Mouse (Mus musculus) CD4-positive, CD25-positive, alpha-beta regulatory T cell, adult 2 months (primary cell): Measurements from ENCODE around the gene Fbxo27.
A peak's percentile ranks its signal among the peaks of the same experiment; 100 is the strongest.

Experiments used
- DNase-seq: peaks from one replicate; pipeline ENCODE4 v3.0.0-alpha.2; 2012; ENCODE audit warnings: low read depth, low spot score

Gene Fbxo27

GRCm38 (mm10) chr7:28702601-28703143 is 10.0 kb downstream of the Fbxo27 start:
- peak; percentile 46 for DNase-seq

GRCm38 (mm10) chr7:28709454-28709853 is 16.8 kb downstream of the Fbxo27 start:
- no peak for DNase-seq

DNA sequence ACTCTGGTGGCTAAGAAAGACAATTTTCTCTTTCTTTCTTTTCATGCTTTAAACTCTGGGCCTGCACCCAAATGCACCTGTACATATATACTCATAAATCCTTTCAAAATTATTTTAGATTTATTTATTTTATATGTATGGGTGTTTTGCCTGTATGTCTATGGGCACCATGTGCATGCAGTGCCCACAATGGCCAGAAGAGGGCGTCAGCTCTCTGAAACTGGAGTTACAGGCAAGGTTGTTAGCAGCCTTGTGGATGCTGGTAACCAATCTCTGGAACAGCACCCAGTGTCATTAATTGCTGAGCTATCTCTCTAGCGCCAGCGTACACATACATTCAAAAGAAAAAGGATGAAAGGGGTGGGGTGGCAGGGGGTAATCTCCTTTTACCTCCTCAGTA is 18.3 kb downstream of the Fbxo27 start:
- DNase-seq, result peak; percentile 44

DNA sequence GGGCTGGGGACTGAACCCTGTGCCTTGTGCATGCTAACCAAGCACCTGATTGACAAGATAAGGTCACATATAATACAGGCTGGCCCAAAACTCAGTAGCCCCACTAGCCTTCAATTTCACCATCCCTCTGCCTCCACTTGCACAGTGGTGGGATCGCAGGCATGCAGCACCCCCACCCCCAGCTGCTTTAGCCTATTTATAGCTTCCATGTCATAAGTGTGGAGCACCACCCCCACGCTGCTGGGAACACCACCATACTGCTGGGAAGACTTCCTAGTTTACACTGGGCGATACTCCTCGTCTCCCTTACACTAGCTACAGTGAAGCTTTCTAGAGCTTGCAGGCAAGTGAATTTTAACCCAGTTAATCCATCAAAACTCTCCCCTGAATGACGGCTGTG is 22.0 kb downstream of the Fbxo27 start:
- no peak for DNase-seq

DNA sequence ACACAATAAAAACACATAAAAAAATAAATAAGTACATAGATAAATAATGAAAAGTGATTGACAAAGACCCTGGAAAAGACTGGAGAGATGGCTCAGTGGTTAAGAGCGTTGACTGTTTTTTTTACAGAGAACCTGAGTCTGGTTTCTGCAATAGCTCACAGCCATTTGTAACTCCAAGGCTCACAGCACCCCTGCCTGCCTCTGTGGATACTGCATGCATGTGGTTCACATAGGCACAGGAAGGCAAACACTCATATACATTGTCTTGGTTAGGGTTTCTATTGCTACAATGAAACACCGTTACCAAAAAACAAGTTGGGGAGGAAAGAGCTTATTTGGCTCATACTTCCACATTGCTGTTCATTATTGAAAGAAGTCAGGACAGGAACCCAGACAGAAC is 22.9 kb downstream of the Fbxo27 start:
- DNase-seq, result peak; percentile 49

DNA sequence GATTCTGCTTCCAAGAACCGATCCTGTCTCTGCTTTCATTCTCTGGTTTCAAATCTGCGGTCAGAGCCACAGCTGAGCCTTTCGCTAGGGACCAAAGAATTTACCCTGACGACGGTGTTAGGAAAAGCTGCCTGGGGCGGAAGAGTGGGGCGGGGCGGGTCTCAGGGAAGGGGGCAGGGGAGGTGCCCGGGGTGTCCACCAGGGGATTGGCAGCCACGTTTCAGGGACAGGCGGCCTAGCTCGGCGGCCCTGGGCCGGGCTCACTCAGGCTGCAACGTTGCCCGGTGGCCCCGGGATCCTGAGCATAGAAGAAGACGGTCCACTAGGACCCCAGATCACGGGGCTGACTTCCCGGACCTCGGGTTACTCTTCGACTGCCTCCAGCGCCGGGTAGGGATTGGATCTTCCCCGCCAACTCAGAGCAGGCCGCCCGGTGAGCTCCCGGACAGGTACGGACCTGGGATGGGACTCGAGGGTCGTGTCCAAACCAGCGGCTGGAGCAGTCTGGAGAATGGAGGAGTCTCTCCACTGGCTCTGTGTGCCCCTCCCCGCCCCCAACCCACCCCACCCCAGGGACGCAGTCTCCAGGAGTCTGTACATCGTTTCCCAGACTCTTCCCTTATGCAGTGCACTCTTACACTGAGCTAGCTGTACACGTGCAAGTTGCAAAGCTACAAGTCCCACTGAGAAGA is 24.1 kb downstream of the Fbxo27 start, which contains the start of gene Fbxo17:
Fbxo17 (plus strand) TSS at position 215 of the 692 bp plus-strand sequence.
- peak; percentile 75 for DNase-seq

DNA sequence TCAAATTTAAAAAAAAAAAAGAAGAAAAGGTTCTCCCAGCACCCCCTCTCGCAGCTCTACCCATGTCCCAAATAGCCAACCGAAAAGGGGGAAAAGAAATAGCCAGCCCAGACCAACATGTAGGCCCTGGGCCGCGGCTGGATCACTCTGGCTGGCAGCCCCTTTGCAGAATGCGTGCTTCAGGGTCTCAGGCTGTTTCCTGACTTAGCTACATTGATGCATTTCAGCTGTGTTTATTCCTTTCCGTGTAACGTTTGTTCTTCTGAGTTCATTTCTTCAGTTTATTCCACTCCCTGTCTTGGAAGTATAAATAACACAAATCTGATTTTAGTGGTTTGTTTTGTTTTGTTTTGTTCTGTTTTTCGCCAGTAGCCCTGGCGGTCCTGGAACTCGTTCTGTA is 25.1 kb downstream of the Fbxo27 start:
- DNase-seq, result no peak

GRCm38 (mm10) chr7:28719159-28719558 is 26.5 kb downstream of the Fbxo27 start:
- DNase-seq, result no peak

DNA sequence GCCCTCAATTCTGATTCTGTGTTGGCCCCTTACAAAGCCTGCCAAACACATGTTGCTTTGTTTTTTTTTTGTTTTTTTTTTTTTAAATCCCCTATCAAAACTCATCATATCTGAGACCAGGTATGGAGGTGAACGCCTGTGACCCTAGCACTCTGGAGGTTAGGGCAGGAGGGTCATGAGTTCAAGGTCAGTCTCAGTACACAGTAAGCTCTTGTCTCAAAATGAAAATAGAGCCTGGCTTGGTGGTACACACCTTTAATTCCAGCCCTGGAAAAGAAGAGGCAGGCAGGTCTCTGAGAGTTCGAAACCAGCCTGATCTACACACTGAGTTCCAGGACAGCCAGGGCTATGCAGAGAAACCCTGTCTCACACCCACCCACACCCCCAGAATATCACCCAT is 27.0 kb downstream of the Fbxo27 start:
- no peak for DNase-seq

DNA sequence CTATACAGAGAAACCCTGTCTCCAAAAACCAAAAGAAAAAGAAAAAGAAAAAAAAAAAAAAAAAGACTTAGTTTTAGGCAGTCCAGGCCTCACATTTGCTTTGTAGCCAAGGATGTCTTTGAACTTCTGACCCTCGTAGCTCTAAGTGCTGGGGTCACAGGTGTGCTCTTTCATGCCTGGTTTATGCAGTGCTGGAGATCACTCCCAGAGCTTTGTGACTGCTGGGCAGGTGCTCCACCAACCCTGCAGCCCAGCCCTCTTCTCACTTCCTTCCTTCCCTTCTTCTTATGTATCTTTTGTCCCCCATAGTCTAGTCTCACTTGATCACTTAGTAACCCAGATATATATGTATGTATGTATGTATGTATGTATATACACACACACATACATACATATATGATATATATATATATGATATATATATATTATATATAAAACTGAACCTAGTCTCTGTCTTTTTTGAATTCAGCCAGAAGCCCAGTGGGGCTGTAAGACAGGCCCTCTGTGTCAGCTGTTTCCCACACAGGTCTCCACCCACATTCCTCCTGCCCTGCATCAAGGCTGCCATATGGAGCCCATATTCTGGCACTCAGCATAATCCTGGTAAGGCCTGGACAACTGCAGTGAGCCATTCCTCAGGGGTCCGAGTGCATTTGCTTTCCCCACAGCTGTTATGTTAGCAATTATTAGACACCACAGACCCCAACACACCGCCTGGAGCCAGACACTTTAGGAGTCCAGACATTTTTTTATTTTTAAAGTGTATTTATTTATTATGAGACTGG is 28.3 kb downstream of the Fbxo27 start:
- no peak for DNase-seq

- DNase-seq, result peak; percentile 49
Observed at GRCm38 (mm10) chr7:28722079-28722478, 29.4 kb downstream of the Fbxo27 start.

DNA sequence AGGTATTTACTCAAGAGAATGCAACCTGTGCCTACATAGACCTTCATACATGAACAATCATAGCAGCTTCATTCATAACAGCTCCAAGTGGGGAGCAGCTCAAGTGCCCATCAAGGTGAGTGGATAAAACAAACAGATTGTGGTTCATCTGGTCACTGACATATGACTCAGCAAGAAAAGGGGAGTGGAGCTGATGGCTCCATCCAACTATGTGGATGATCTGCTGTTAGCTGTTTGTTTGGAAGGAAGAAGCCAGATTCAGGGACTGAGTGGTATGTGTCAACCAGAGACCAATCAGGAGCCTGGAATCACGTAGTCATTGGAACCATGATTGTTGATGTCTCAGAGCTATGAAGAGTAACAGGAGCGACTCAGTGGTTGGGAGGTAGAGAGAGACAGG is 32.0 kb downstream of the Fbxo27 start:
- no peak for DNase-seq

- DNase-seq, result peak; percentile 90
Observed at GRCm38 (mm10) chr7:28726600-28726999, 34.0 kb downstream of the Fbxo27 start.

GRCm38 (mm10) chr7:28727649-28728340 is 35.1 kb downstream of the Fbxo27 start:
- no peak for DNase-seq

DNA sequence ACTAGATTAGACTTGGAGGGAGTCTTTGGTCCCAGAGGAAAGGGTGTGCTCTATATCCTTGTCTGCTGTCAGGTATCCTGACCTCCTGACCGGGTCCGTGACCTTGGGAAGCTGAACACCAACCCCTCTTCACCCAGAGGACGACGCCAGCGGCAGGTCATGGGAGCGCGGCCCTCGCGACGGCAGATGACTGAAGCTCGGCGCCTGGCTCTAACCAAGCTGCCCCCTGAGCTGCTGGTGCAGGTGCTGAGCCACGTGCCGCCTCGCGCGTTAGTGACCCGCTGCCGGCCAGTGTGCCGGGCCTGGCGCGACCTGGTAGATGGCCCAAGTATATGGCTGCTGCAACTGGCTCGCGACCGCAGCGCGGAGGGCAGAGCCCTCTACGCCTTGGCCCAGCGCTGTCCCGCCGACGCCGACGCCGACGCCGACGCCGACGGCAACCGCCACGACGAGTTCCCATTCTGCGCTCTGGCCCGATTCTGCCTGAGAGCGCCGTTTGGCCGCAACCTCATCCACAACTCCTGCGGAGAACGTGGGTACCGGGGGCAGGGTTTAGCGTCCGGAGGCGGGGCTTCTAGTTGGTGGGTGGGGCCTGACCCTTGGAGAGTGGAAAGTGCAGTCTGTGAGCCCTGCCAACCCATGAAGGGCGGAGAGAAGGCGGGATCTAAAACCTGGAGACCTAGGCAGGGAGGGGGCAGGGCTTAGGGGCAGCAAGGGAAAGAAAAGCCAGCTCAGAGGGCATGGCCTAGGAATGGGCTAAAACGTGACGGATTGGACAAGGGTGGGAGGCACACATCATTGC is 39.9 kb downstream of the Fbxo27 start:
- DNase-seq, result peak; percentile 82

GRCm38 (mm10) chr7:28733211-28733610 is 40.6 kb downstream of the Fbxo27 start:
- no peak for DNase-seq

GRCm38 (mm10) chr7:28735701-28736100 is 43.1 kb downstream of the Fbxo27 start:
- DNase-seq, result no peak

GRCm38 (mm10) chr7:28739829-28740228 is 47.2 kb downstream of the Fbxo27 start:
- no peak for DNase-seq

DNA sequence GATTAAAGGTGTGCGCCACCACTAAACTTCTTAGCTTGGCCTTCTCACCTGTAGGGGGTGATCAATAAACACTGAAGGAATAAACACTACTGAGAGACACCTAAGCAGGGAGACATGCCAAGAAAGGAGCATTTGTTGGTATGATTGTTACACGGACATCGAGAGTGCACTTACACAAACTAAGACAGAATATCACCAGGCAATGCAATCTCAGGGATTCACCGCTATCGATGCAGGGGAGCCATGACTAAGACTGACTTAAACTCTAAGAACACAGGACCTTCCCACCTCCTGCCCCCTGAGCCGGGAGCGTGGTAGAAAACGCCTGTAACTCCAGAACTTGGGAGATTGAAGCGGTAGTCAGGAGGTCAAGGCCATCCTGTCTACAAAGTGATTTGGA is 48.3 kb downstream of the Fbxo27 start:
- peak; percentile 37 for DNase-seq

GRCm38 (mm10) chr7:28741368-28741708 is 48.7 kb downstream of the Fbxo27 start:
- DNase-seq, result no peak

GRCm38 (mm10) chr7:28741709-28742438 is 49.2 kb downstream of the Fbxo27 start, which contains the start of the genes Mrps12 and Sars2:
Gene Mrps12 (minus strand): TSS chr7:28741820.
Gene Sars2 (plus strand): TSS chr7:28741992.
- DNase-seq, result peak; percentile 96
